Mouse (Mus musculus): ENCODE measurements at regions not wholly inside any gene's neighbourhood (a gene's known extent, or its start where the extent isn't known, plus 50 kb on each side); places are given as distances from the start of the nearest gene placed in this dataset.

DNA sequence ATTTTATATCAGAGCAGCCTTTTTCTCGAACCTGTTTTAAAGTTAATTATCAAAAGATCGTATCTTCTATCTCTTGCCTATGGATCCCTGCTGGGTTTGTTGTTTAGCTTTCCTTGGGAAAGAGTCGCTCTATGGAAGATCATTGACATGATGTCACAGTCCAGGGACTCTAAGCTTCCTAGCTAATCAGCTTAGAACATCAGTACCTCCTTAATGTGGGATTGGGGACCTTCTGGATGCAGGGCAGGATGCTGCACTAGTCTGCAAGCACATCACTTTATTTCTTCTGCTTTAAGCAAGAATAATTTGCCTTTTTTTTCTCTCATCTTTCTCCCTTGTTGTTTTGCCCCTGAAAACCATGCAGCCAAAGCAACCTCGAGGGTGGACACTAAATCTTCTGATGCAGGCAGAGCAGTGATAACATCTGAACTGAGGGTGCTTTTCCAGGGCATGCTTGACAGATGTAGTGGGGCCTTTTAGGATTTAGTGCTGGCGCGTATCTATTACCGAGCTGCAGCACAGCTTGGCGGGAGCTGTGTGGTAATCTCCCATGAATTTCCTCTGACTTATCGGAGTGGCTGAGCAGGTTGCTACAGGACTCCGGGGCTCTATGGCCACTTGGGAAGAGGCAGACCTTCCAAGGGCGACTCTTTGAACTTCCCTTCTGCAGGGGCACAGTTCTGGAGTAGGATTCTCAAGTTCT, 425.0 kb downstream of the Bcl11a start:
- TF ChIP-seq POLR2A (IDR thresholded peaks at IDR 0.05; ENCODE audit: low read depth, low read length) (no peak), CTCF (conservative IDR thresholded peaks at IDR 0.05; ENCODE audit: insufficient read depth, insufficient read length, low read depth, low read length) (no peak)

Data from kidney, adult 2 months (tissue).